Mouse (Mus musculus): Measurements from ENCODE around the gene Nelfb. TPM values are rescaled to one million over a fixed set of nuclear protein-coding genes. Genes with fewer than 3 reads are reported as not detected.

The Nelfb gene
- total and polyA plus RNA-seq, 2 experiments from 2014 or later: 38.4 to 49.0 TPM

DNA sequence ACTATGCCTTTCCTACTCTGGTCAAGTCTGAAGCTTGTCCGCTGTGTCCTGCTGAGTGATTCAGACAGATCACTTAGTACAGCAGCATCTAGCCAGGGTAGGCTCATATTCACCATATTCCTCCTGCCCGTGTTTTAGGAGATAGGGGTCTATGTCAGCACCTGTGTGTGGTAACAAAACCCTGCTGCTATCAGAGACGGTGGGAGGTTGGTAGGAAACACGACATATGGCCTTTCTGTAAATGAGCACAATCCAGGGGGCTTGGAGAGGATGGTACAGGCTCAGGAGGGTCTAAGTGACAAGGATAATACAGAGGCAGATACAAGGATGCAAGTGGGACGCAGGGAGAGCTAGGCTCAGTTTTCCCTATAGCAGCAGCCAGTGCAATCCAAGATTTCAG is 18.3 kb upstream of the Nelfb start:
- Histone ChIP-seq H3K4me2 (ENCODE audit: low read depth, low read length) (no peak overlapping the region), H3K9ac (replicated peaks; ENCODE audit: low read depth, low read length) (no peak overlapping the region), H3K27me3 (ENCODE audit: control insufficient read depth, insufficient read depth, low read length) (0 out of 2 replicates have a peak, but pooled peaks cover 5% of the 10 kb centered on the region), H3K36me3 (replicated peaks; ENCODE audit: control insufficient read depth, insufficient read depth, low read length) (no peaks in the 10 kb centered on the region), H3K4me3 (ENCODE audit: low read depth, low read length) (no peak overlapping the region), H3K4me1 (ENCODE audit: control insufficient read depth, insufficient read depth) (peaks cover 15% of the 10 kb centered on the region), H3K9me3 (replicated peaks; ENCODE audit: control insufficient read depth, low read length) (no peaks in the 10 kb centered on the region), H3K27ac (ENCODE audit: low read depth) (no peak overlapping the region)
- DNase-seq (ENCODE audit: low spot score): no peak
- WGBS: 60% methylated on average over 5 of the region's 5 CpGs
- no peak for ATAC-seq (ENCODE audit: insufficient read depth, low read depth)
- no peak for TF ChIP-seq EP300 (IDR thresholded peaks at IDR 0.05; ENCODE audit: low read depth)
- no peak for TF ChIP-seq CTCF (IDR thresholded peaks at IDR 0.05; ENCODE audit: low read depth)

DNA sequence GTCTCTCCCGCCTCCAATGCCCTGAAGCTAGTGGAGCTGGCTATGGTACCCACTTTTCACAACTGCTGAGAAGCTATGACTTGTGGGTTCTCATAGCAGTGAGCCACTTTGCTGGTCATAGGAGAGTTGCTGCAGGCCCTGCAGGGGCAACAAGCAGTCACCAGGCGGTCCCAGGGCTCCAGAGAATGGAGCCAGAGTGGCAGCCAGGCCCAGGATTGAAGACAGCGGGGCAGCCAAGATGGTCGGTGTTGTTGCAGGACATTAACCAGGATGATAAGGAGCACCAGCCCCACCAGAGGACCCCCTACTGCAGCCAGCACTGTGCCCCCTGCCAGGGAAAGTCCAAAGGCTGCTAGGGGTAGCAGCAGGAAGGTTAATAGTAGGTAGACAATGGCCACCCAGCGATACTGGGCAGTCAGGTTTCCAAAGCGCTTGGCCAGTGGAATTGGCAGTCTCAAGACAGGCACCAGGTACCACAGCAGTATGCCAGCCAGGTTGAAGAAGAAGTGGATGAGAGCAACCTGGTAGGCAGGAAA is 17.8 kb upstream of the Nelfb start:
- H3K27ac ChIP-seq (ENCODE audit: low read depth): peak overlapping the region; percentile 85; the same call in 1 of the 2 replicates
- 65% methylated on average over 6 of the region's 6 CpGs for WGBS
- H3K9ac ChIP-seq (replicated peaks; ENCODE audit: low read depth, low read length): no peak overlapping the region

DNA sequence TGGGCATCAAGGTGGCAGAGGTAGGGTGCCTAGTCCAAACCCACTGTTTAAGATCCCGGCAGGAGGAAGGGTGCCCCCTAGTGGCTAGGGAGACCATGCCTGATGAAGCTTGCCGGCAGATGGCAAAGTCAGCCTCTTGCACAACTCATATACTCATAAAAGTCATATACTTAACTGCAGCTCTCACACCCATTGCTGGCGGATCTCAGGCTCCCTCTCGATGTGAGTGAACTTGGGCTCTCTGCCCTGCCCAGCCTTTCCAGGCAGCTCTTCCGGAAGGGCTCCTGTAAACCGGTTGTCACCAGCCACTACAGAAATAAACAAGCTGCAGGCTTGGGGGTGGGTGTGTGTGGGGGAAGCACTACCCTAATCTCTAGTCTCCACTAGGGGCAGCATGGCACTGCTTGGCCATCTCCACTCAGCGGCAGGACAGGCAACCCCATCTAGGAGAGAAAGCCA is 17.2 kb upstream of the Nelfb start:
- H3K9ac ChIP-seq (replicated peaks; ENCODE audit: low read depth, low read length): peak overlapping the region; percentile 4; the same call in 1 of the 2 replicates
- H3K36me3 ChIP-seq (replicated peaks; ENCODE audit: control insufficient read depth, insufficient read depth, low read length): no peaks in the 10 kb centered on the region
- peak overlapping the region; percentile 27 for H3K4me3 ChIP-seq (ENCODE audit: low read depth, low read length)
- peak; percentile 31 for ATAC-seq (ENCODE audit: insufficient read depth, low read depth)
- H3K4me2 ChIP-seq (ENCODE audit: low read depth, low read length): peak overlapping the region; percentile 53
- peak; percentile 93 for DNase-seq (ENCODE audit: low spot score)
- peaks cover 17% of the 10 kb centered on the region for H3K4me1 ChIP-seq (ENCODE audit: control insufficient read depth, insufficient read depth)
- TF ChIP-seq CTCF (IDR thresholded peaks at IDR 0.05; ENCODE audit: low read depth) (peak; percentile 85), EP300 (IDR thresholded peaks at IDR 0.05; ENCODE audit: low read depth) (peak; percentile 65; the same call in 1 of the 2 replicates)
- no peaks in the 10 kb centered on the region for H3K9me3 ChIP-seq (replicated peaks; ENCODE audit: control insufficient read depth, low read length)
- H3K27me3 ChIP-seq (ENCODE audit: control insufficient read depth, insufficient read depth, low read length): 0 out of 2 replicates have a peak, but pooled peaks cover 5% of the 10 kb centered on the region
- 1% methylated on average over 7 of the region's 7 CpGs for WGBS
- H3K27ac ChIP-seq (ENCODE audit: low read depth): peak overlapping the region; percentile 85

More for the DNA sequence above, 17.8 kb upstream of the Nelfb start:
- ATAC-seq (ENCODE audit: insufficient read depth, low read depth) (no peak), DNase-seq (ENCODE audit: low spot score) (no peak)
- no peak overlapping the region; the same call in 1 of the 2 replicates for H3K4me2 ChIP-seq (ENCODE audit: low read depth, low read length)
- no peak overlapping the region; the same call in 1 of the 2 replicates for H3K4me3 ChIP-seq (ENCODE audit: low read depth, low read length)
- TF ChIP-seq EP300 (IDR thresholded peaks at IDR 0.05; ENCODE audit: low read depth): no peak
- no peak for TF ChIP-seq CTCF (IDR thresholded peaks at IDR 0.05; ENCODE audit: low read depth)
- H3K36me3 ChIP-seq (replicated peaks; ENCODE audit: control insufficient read depth, insufficient read depth, low read length): no peaks in the 10 kb centered on the region
- H3K9me3 ChIP-seq (replicated peaks; ENCODE audit: control insufficient read depth, low read length): no peaks in the 10 kb centered on the region
- H3K4me1 ChIP-seq (ENCODE audit: control insufficient read depth, insufficient read depth): peaks cover 15% of the 10 kb centered on the region
- H3K27me3 ChIP-seq (ENCODE audit: control insufficient read depth, insufficient read depth, low read length): 0 out of 2 replicates have a peak, but pooled peaks cover 5% of the 10 kb centered on the region

DNA sequence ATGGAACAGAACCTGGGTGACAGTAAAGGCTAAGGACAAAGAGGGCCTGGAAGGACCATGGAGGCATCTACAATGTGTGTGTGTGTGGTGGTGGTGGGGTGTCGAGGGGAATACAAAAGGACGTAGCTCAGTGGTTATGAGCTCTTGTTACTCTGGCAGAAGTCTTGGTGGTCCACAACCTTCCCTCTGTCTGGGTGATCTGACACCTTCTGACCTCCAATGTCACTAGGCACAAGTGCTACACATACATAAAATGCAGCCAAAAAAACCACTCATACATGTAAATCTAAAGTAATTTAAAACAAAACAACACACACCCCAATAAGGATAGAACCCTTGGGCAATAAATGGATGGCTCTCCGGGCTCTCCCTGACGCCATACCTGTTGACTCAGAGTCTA is 16.1 kb upstream of the Nelfb start:
- Histone ChIP-seq H3K36me3 (replicated peaks; ENCODE audit: control insufficient read depth, insufficient read depth, low read length) (no peaks in the 10 kb centered on the region), H3K27me3 (ENCODE audit: control insufficient read depth, insufficient read depth, low read length) (0 out of 2 replicates have a peak, but pooled peaks cover 5% of the 10 kb centered on the region), H3K27ac (ENCODE audit: low read depth) (no peak overlapping the region), H3K4me3 (ENCODE audit: low read depth, low read length) (no peak overlapping the region), H3K9ac (replicated peaks; ENCODE audit: low read depth, low read length) (no peak overlapping the region), H3K4me1 (ENCODE audit: control insufficient read depth, insufficient read depth) (peaks cover 22% of the 10 kb centered on the region), H3K9me3 (replicated peaks; ENCODE audit: control insufficient read depth, low read length) (no peaks in the 10 kb centered on the region), H3K4me2 (ENCODE audit: low read depth, low read length) (no peak overlapping the region)
- TF ChIP-seq CTCF (IDR thresholded peaks at IDR 0.05; ENCODE audit: low read depth) (no peak), EP300 (IDR thresholded peaks at IDR 0.05; ENCODE audit: low read depth) (no peak)
- DNase-seq (ENCODE audit: low spot score): no peak
- 82% methylated on average over 4 of the region's 4 CpGs for WGBS
- no peak for ATAC-seq (ENCODE audit: insufficient read depth, low read depth)

DNA sequence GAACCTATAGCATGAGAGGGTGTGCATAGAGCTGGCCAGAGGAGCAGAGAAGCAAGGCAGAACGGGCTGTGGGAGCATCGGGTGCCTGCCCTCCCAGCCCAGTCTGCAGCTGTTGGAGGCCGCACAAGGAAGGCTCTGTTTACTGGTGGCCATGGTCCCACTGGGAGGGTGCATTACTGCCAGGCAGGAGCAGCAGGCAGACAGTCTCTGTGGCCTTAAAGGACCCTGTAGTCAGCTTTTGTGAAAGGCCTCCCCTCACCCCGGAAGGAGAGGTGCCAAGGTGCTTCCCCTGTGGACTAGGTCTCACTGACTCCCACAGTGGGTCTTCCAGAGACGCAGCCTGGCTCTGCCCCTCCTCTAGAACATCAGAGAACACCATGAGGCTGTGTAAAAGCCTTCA is 15.6 kb upstream of the Nelfb start:
- H3K27me3 ChIP-seq (ENCODE audit: control insufficient read depth, insufficient read depth, low read length): 0 out of 2 replicates have a peak, but pooled peaks cover 5% of the 10 kb centered on the region
- no peak for DNase-seq (ENCODE audit: low spot score)
- TF ChIP-seq EP300 (IDR thresholded peaks at IDR 0.05; ENCODE audit: low read depth) (no peak), CTCF (IDR thresholded peaks at IDR 0.05; ENCODE audit: low read depth) (no peak)
- WGBS: 86% methylated on average over 5 of the region's 5 CpGs
- H3K9me3 ChIP-seq (replicated peaks; ENCODE audit: control insufficient read depth, low read length): no peaks in the 10 kb centered on the region
- H3K4me2 ChIP-seq (ENCODE audit: low read depth, low read length): no peak overlapping the region
- H3K9ac ChIP-seq (replicated peaks; ENCODE audit: low read depth, low read length): no peak overlapping the region
- H3K4me1 ChIP-seq (ENCODE audit: control insufficient read depth, insufficient read depth): peaks cover 22% of the 10 kb centered on the region
- no peak for ATAC-seq (ENCODE audit: insufficient read depth, low read depth)
- no peak overlapping the region for H3K27ac ChIP-seq (ENCODE audit: low read depth)
- peaks cover 1% of the 10 kb centered on the region for H3K36me3 ChIP-seq (replicated peaks; ENCODE audit: control insufficient read depth, insufficient read depth, low read length)
- no peak overlapping the region for H3K4me3 ChIP-seq (ENCODE audit: low read depth, low read length)
